Mouse (Mus musculus) lung, postnatal 0 days (tissue): Measurements from ENCODE around the gene Cadps2.

Experiments used
- CTCF ChIP-seq: IDR thresholded peaks from 2 replicates; pipeline ENCODE4 v1.5.1; 2016; ENCODE audit warnings: antibody characterized with exemption, mild to moderate bottlenecking
- EP300 ChIP-seq: IDR thresholded peaks from 2 replicates; pipeline ENCODE4 v1.6.1; 2016; ENCODE audit warnings: antibody characterized with exemption, mild to moderate bottlenecking, control low read depth

DNA sequence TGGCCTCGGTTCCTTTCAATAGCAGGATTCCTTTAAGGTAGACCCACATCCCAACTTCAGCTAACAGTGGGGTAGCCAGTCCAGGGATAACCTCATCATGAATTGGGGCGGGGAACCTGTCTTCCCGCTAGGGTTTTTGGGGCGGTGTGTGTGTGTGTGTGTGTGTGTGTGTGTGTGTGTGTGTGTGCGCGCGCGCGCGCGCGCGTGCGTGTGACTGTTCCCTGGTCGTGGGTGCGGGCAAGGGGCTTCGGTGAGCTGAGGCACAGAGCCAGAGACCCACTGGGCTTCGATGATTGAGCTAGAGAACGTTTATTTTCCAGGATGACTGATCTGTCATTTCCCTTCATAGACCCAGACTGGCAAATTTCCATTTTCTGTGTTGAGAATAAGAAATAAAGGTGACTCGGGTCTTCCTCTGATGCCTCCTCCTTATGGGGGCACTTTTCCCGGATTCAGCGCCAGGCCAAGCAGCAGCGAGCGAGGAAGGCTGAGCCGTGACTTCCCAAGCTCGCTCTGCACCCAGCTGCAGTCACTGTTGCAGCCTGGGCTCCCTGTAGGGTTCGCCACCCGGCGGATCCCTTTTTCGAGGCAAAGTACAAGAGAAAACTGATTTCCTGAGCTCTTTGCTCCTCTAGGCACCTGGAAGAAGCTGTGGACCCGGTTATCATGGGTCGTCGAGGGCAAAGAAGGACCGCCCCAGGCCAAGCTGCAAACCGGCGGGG is 579.0 kb downstream of the Cadps2 start:
- no peak for TF ChIP-seq EP300
- TF ChIP-seq CTCF, result no peak
